Mouse (Mus musculus): ENCODE results near the gene Prdx5.

GRCm38 (mm10) chr19:6859032-6859651, 50.8 kb downstream of the Prdx5 start:
- TF ChIP-seq CTCF (IDR thresholded peaks at IDR 0.05): no peak
- no peak for TF ChIP-seq EP300 (IDR thresholded peaks at IDR 0.05)
